Mouse (Mus musculus): ENCODE results near the gene Slco1a5. TPM values are rescaled to one million over a fixed set of nuclear protein-coding genes. Genes with fewer than 3 reads are reported as not detected.

The Slco1a5 gene
- polyA plus RNA-seq, 1 experiment from 2014 or later = 0.22 TPM

- H3K4me2 ChIP-seq (ENCODE audit: low read length) = no peak overlapping the region
- ATAC-seq = no peak
- no peak overlapping the region for H3K27ac ChIP-seq (ENCODE audit: low read depth, low read length)
- 75% methylated on average over 11 of the region's 11 CpGs for WGBS
- peaks cover 30% of the 10 kb centered on the region for H3K36me3 ChIP-seq (ENCODE audit: control insufficient read depth, insufficient read depth, low read length)
- H3K9ac ChIP-seq (ENCODE audit: low read length) = no peak overlapping the region
- no peak overlapping the region for H3K4me3 ChIP-seq (ENCODE audit: low read depth, low read length)
- H3K4me1 ChIP-seq (ENCODE audit: control insufficient read depth, insufficient read depth, low read length) = peaks cover 5% of the 10 kb centered on the region; the same call in 1 of the 2 replicates
- no peaks in the 10 kb centered on the region for H3K9me3 ChIP-seq (replicated peaks; ENCODE audit: control insufficient read depth, low read length)
- DNase-seq (ENCODE audit: low spot score) = peak; percentile 14
- no peaks in the 10 kb centered on the region for H3K27me3 ChIP-seq (replicated peaks; ENCODE audit: control insufficient read depth, insufficient read depth, low read length)
These were observed 24.9 kb upstream of the Slco1a5 start for GRCm38 (mm10) chr6:142347431-142348385.

- peaks cover 19% of the 10 kb centered on the region for H3K36me3 ChIP-seq (ENCODE audit: control insufficient read depth, insufficient read depth, low read length)
- peaks cover 5% of the 10 kb centered on the region; the same call in 1 of the 2 replicates for H3K4me1 ChIP-seq (ENCODE audit: control insufficient read depth, insufficient read depth, low read length)
- no peak overlapping the region for H3K27ac ChIP-seq (ENCODE audit: low read depth, low read length)
- H3K9me3 ChIP-seq (replicated peaks; ENCODE audit: control insufficient read depth, low read length) = no peaks in the 10 kb centered on the region
- peak overlapping the region; percentile 69 for H3K4me3 ChIP-seq (ENCODE audit: low read depth, low read length)
- DNase-seq (ENCODE audit: low spot score) (no peak), ATAC-seq (no peak)
- no peaks in the 10 kb centered on the region for H3K27me3 ChIP-seq (replicated peaks; ENCODE audit: control insufficient read depth, insufficient read depth, low read length)
- H3K9ac ChIP-seq (ENCODE audit: low read length) = peak overlapping the region; percentile 65
- 64% methylated on average over 12 of the region's 12 CpGs for WGBS
- H3K4me2 ChIP-seq (ENCODE audit: low read length) = peak overlapping the region; percentile 51
These were observed 23.7 kb upstream of the Slco1a5 start for GRCm38 (mm10) chr6:142346181-142347110.

- under 1% methylated on average over 48 of the region's 48 CpGs for WGBS
These were observed 22.8 kb upstream of the Slco1a5 start, which contains the start of gene Pyroxd1 for GRCm38 (mm10) chr6:142345440-142346038. Gene Pyroxd1 (plus strand): TSS chr6:142345654.

GRCm38 (mm10) chr6:142343561-142343960 is 20.8 kb upstream of the Slco1a5 start:
- Histone ChIP-seq H3K4me2 (ENCODE audit: low read length) (no peak overlapping the region), H3K36me3 (ENCODE audit: control insufficient read depth, insufficient read depth, low read length) (no peaks in the 10 kb centered on the region), H3K4me3 (ENCODE audit: low read depth, low read length) (no peak overlapping the region), H3K27ac (ENCODE audit: low read depth, low read length) (no peak overlapping the region), H3K9ac (ENCODE audit: low read length) (no peak overlapping the region), H3K27me3 (replicated peaks; ENCODE audit: control insufficient read depth, insufficient read depth, low read length) (no peaks in the 10 kb centered on the region), H3K9me3 (replicated peaks; ENCODE audit: control insufficient read depth, low read length) (no peaks in the 10 kb centered on the region), H3K4me1 (ENCODE audit: control insufficient read depth, insufficient read depth, low read length) (peaks cover 5% of the 10 kb centered on the region; the same call in 1 of the 2 replicates)
- DNase-seq (ENCODE audit: low spot score) = peak; percentile 60
- no peak for ATAC-seq
- WGBS = 83% methylated on average over 2 of the region's 2 CpGs

More at GRCm38 (mm10) chr6:142345440-142346038, 22.8 kb upstream of the Slco1a5 start, which contains the start of gene Pyroxd1:
- peak within 1 kb of the TSS; percentile 69 for H3K4me3 ChIP-seq (ENCODE audit: low read depth, low read length)
- H3K27me3 ChIP-seq (replicated peaks; ENCODE audit: control insufficient read depth, insufficient read depth, low read length) = no peaks in the 10 kb centered on the region
- ATAC-seq = peak; percentile 98
- H3K9ac ChIP-seq (ENCODE audit: low read length) = peak within 1 kb of the TSS; percentile 65
- DNase-seq (ENCODE audit: low spot score) = peak; percentile 98
- peaks cover 5% of the 10 kb centered on the region; the same call in 1 of the 2 replicates for H3K4me1 ChIP-seq (ENCODE audit: control insufficient read depth, insufficient read depth, low read length)
- peak within 1 kb of the TSS; percentile 66 for H3K27ac ChIP-seq (ENCODE audit: low read depth, low read length)
- H3K36me3 ChIP-seq (ENCODE audit: control insufficient read depth, insufficient read depth, low read length) = peaks cover 10% of the 10 kb centered on the region; the same call in 1 of the 2 replicates
- H3K4me2 ChIP-seq (ENCODE audit: low read length) = peak within 1 kb of the TSS; percentile 51
- no peaks in the 10 kb centered on the region for H3K9me3 ChIP-seq (replicated peaks; ENCODE audit: control insufficient read depth, low read length)

- 51% methylated on average over 2 of the region's 2 CpGs for WGBS
- DNase-seq (ENCODE audit: low spot score) (no peak), ATAC-seq (no peak)
- Histone ChIP-seq H3K36me3 (ENCODE audit: control insufficient read depth, insufficient read depth, low read length) (no peaks in the 10 kb centered on the region), H3K27ac (ENCODE audit: low read depth, low read length) (no peak overlapping the region), H3K27me3 (replicated peaks; ENCODE audit: control insufficient read depth, insufficient read depth, low read length) (no peaks in the 10 kb centered on the region), H3K9ac (ENCODE audit: low read length) (no peak overlapping the region), H3K4me1 (ENCODE audit: control insufficient read depth, insufficient read depth, low read length) (no peaks in the 10 kb centered on the region), H3K4me2 (ENCODE audit: low read length) (no peak overlapping the region), H3K9me3 (replicated peaks; ENCODE audit: control insufficient read depth, low read length) (no peaks in the 10 kb centered on the region), H3K4me3 (ENCODE audit: low read depth, low read length) (no peak overlapping the region)
These were observed 16.8 kb upstream of the Slco1a5 start for GRCm38 (mm10) chr6:142339576-142339975.

GRCm38 (mm10) chr6:142338961-142339360 is 16.2 kb upstream of the Slco1a5 start:
- Histone ChIP-seq H3K9me3 (replicated peaks; ENCODE audit: control insufficient read depth, low read length) (no peaks in the 10 kb centered on the region), H3K36me3 (ENCODE audit: control insufficient read depth, insufficient read depth, low read length) (no peaks in the 10 kb centered on the region), H3K9ac (ENCODE audit: low read length) (no peak overlapping the region), H3K4me3 (ENCODE audit: low read depth, low read length) (no peak overlapping the region), H3K27me3 (replicated peaks; ENCODE audit: control insufficient read depth, insufficient read depth, low read length) (no peaks in the 10 kb centered on the region), H3K4me2 (ENCODE audit: low read length) (no peak overlapping the region), H3K27ac (ENCODE audit: low read depth, low read length) (no peak overlapping the region), H3K4me1 (ENCODE audit: control insufficient read depth, insufficient read depth, low read length) (no peaks in the 10 kb centered on the region)
- DNase-seq (ENCODE audit: low spot score) (no peak), ATAC-seq (no peak)
- 59% methylated on average over 2 of the region's 2 CpGs for WGBS

- Histone ChIP-seq H3K9ac (ENCODE audit: low read length) (no peak overlapping the region), H3K27ac (ENCODE audit: low read depth, low read length) (no peak overlapping the region), H3K9me3 (replicated peaks; ENCODE audit: control insufficient read depth, low read length) (no peaks in the 10 kb centered on the region), H3K36me3 (ENCODE audit: control insufficient read depth, insufficient read depth, low read length) (no peaks in the 10 kb centered on the region), H3K4me3 (ENCODE audit: low read depth, low read length) (no peak overlapping the region), H3K27me3 (replicated peaks; ENCODE audit: control insufficient read depth, insufficient read depth, low read length) (no peaks in the 10 kb centered on the region), H3K4me1 (ENCODE audit: control insufficient read depth, insufficient read depth, low read length) (no peaks in the 10 kb centered on the region), H3K4me2 (ENCODE audit: low read length) (no peak overlapping the region)
- 27% methylated on average over 1 of the region's 1 CpGs for WGBS
- DNase-seq (ENCODE audit: low spot score) (no peak), ATAC-seq (no peak)
These were observed 6.4 kb upstream of the Slco1a5 start for GRCm38 (mm10) chr6:142329201-142329600.

- DNase-seq (ENCODE audit: low spot score) (no peak), ATAC-seq (no peak)
- Histone ChIP-seq H3K4me3 (ENCODE audit: low read depth, low read length) (no peak overlapping the region), H3K9me3 (replicated peaks; ENCODE audit: control insufficient read depth, low read length) (no peaks in the 10 kb centered on the region), H3K36me3 (ENCODE audit: control insufficient read depth, insufficient read depth, low read length) (no peaks in the 10 kb centered on the region), H3K27me3 (replicated peaks; ENCODE audit: control insufficient read depth, insufficient read depth, low read length) (no peaks in the 10 kb centered on the region), H3K9ac (ENCODE audit: low read length) (no peak overlapping the region), H3K27ac (ENCODE audit: low read depth, low read length) (no peak overlapping the region), H3K4me2 (ENCODE audit: low read length) (no peak overlapping the region), H3K4me1 (ENCODE audit: control insufficient read depth, insufficient read depth, low read length) (no peaks in the 10 kb centered on the region)
- 88% methylated on average over 3 of the region's 3 CpGs for WGBS
These were observed 3.8 kb upstream of the Slco1a5 start for GRCm38 (mm10) chr6:142326598-142326997.

All from forebrain, embryonic 14.5 days (tissue).